Mouse (Mus musculus) hindbrain, embryonic 11.5 days (tissue): ENCODE data around the gene Gk. TPM values are rescaled to one million over a fixed set of nuclear protein-coding genes. Genes with fewer than 3 reads are reported as not detected.

ENCODE experiments used
- ATAC-seq: fragments of 200-750 bp; cut with Nextera tagmentation; 2 replicates; pipeline ENCODE4 v1.8.0; 2017; ENCODE audit warnings: mild to moderate bottlenecking, moderate TSS enrichment, moderate library complexity; ENCODE audit not compliant: low FRiP score
- DNase-seq: peaks from one replicate; pipeline ENCODE4 v3.0.0-alpha.2; 2015; ENCODE audit warnings: low spot score
- H3K27ac ChIP-seq: fragments of 300-500 bp; sonication (generic); 2 replicates; pipeline ENCODE4 v1.5.1; 2014; ENCODE audit warnings: mild to moderate bottlenecking, low read depth, low read length
- H3K27me3 ChIP-seq: fragments of 300-500 bp; sonication (generic); 2 replicates; pipeline ENCODE4 v1.6.1; 2014; ENCODE audit warnings: mild to moderate bottlenecking, low read length, moderate library complexity, mixed read lengths; ENCODE audit not compliant: control insufficient read depth, insufficient read depth
- H3K36me3 ChIP-seq: fragments of 300-500 bp; sonication (generic); 2 replicates; pipeline ENCODE4 v1.6.1; 2014; ENCODE audit warnings: mild to moderate bottlenecking, low read length, moderate library complexity, mixed read lengths; ENCODE audit not compliant: control insufficient read depth, insufficient read depth
- H3K4me1 ChIP-seq: fragments of 300-500 bp; sonication (generic); replicated peaks from 2 replicates; pipeline ENCODE4 v1.6.1; 2014; ENCODE audit warnings: low read length, mixed read lengths; ENCODE audit not compliant: control insufficient read depth, insufficient read depth
- H3K4me2 ChIP-seq: fragments of 300-500 bp; sonication (generic); replicated peaks from 2 replicates; pipeline ENCODE4 v1.6.1; 2014; ENCODE audit warnings: mild to moderate bottlenecking, low read depth, low read length
- H3K4me3 ChIP-seq: fragments of 300-500 bp; sonication (generic); 2 replicates; pipeline ENCODE4 v1.5.1; 2014; ENCODE audit warnings: low read depth, low read length
- H3K9ac ChIP-seq: fragments of 300-500 bp; sonication (generic); 2 replicates; pipeline ENCODE4 v1.6.1; 2014; ENCODE audit warnings: low read depth, low read length
- H3K9me3 ChIP-seq: fragments of 300-500 bp; sonication (generic); 2 replicates; pipeline ENCODE4 v1.6.1; 2016; ENCODE audit warnings: low read length; ENCODE audit not compliant: control insufficient read depth
- WGBS: fragments of 180-500 bp; shearing (Covaris S2); extraction: QIAGEN DNeasy Blood & Tissue Kit; methylation state at CpG from one replicate; pipeline ENCODE4 v1.1.7; 2014; 5-methylcytosine and 5-hydroxymethylcytosine counted together
- polyA plus RNA-seq: library from polyadenylated mRNA; unstranded; fragments of >200 nt; fragmentation: Nextera tagmentation; extraction: Ambion mirVana; gene quantifications from 2 replicates; pipeline ENCODE4 v1.2.1, GENCODE M21; 2014

Gk gene
- polyA plus RNA-seq, 1 experiment from 2014 or later = 8.4 TPM

DNA sequence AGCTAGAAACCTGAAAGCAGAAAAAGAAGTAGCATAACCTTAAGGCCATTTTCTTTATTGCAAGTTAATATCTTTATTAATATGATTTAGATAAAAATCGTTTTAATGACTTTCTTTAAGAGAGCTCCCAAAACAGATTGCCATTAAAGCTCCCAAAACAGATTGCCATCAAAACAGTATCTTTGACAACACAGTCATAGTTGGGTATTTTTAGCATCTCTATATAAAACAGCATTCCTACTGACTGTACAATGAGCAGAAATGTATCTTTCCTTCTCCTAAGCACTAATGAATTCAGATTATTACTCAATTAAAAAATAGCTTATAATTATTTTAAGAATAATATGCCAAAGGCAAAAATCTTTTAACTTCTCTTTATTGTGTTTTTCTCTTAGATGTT is 94.5 kb downstream of the Gk start:
- H3K27me3 ChIP-seq = no peaks in the 10 kb centered on the region
- 61% methylated on average over 1 of the region's 1 CpGs for WGBS
- H3K4me1 ChIP-seq = no peaks in the 10 kb centered on the region
- no peaks in the 10 kb centered on the region for H3K9me3 ChIP-seq
- H3K27ac ChIP-seq = no peak overlapping the region
- no peak overlapping the region for H3K4me2 ChIP-seq
- no peaks in the 10 kb centered on the region for H3K36me3 ChIP-seq
- DNase-seq = no peak
- H3K9ac ChIP-seq = no peak overlapping the region
- ATAC-seq = no peak
- H3K4me3 ChIP-seq = no peak overlapping the region

DNA sequence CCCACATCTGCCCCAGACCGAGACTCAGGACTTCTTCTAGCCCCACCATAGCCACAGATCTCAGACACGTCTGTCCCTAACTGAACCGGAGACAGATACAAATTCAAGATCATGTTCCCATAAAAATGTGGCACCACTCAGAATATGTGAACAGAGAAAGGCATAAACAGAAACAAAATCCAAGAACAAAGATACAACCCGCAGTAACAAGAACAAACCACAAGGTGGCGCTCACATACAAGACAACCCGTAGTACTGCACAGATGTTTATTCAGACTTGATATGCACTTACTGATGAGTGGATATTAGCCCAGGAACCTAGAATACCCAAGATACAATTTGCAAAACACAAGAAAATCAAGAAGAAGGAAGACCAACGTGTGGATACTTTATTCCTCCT is 99.8 kb downstream of the Gk start:
- Histone ChIP-seq H3K9ac (no peak overlapping the region), H3K9me3 (no peaks in the 10 kb centered on the region), H3K4me3 (no peak overlapping the region), H3K36me3 (no peaks in the 10 kb centered on the region), H3K27me3 (no peaks in the 10 kb centered on the region), H3K4me2 (no peak overlapping the region), H3K27ac (no peak overlapping the region), H3K4me1 (no peaks in the 10 kb centered on the region)
- ATAC-seq (no peak), DNase-seq (peak; percentile 53)
- WGBS = 20% methylated on average over 7 of the region's 7 CpGs

Other genes with a start within 250 kb of the Gk start
- 5.1 and 5.4 TPM in 2 replicates for gene Tab3, start 202.8 kb downstream of the Gk start, polyA plus RNA-seq
- 0.11 TPM in 1 of 2 replicates, not detected in the other for gene 5430427O19Rik, start 93.5 kb upstream of the Gk start, polyA plus RNA-seq